ENCODE assay signal across 8 mouse cellular contexts in the genomic region with DNA sequence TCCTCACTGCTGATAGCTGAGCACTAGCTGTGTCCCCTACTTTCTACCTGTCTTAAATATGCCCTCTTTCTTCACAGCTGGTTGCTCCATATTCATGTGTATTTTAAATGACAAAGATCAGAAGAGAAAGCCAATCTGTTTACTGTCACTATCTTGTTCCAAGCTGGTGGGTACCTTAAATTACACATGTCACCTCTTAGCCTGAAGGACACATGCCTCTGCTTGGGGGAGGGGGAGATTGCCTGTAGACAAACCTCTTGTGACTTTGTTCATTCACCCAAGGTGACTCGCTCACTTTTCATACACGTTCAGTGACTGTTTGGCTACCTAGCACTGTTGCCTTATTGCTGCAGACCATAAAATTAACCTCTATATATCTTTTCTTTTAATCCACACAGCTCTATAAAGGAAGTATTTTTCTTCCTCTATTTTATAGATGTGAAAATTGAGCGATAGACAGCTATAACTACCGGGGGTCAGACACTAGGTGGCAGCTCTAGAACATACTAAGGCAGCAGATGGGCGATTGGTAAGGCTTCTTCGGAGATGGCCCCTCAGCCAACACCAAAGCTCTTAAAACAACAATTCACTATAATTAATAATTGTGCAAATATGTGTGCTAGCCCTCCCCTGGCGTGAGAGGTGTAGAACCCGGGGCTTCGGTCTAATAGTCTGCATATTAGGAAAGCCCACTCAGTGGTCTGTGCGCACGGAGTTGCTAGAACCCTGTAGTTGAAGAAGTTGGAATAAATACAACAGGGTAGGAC. TPM values are rescaled to one million over a fixed set of nuclear protein-coding genes. Genes with fewer than 3 reads are reported as not detected.
DNase-seq lines count a peak whose midpoint lies in the region; ATAC-seq and TF ChIP-seq lines count a peak whose summit lies in the region.

No protein-coding gene starts in this region.

- no peaks in the 10 kb centered on the region for H3K4me1 ChIP-seq in cortical plate, adult 2 months (ENCODE audit: control insufficient read depth, insufficient read depth, low read length)

- H3K4me3 ChIP-seq in cortical plate, adult 2 months (ENCODE audit: insufficient read depth, low read length) = no peak overlapping the region

- peak; percentile 58 to 84 for ATAC-seq in hematopoietic stem cell, adult 5-6 weeks (replicated peaks in 1 of 2; ENCODE audit: insufficient read depth in 1 of 2, low FRiP score in 2 of 2, low TSS enrichment in 1 of 2, low read depth in 1 of 2, poor library complexity in 2 of 2, severe bottlenecking in 2 of 2)

- TF ChIP-seq CTCF in cortical plate, adult 2 months (IDR thresholded peaks at IDR 0.05; ENCODE audit: extremely low read depth, insufficient read depth, low read length) = peak; percentile 71

- TF ChIP-seq POLR2A in cortical plate, adult 2 months (IDR thresholded peaks at IDR 0.05; ENCODE audit: extremely low read depth, insufficient read depth, low read length) = no peak

- DNase-seq in 416B (ENCODE audit: low read depth) (peak; percentile 86), ES-CJ7 (ENCODE audit: low read depth, low spot score) (peak; percentile 60)
- DNase-seq in layer of hippocampus, adult 11-12 months (ENCODE audit: low spot score) = peak; percentile 72
- peak; percentile 64 for DNase-seq in lung, postnatal 10 days
- peak; percentile 65 to 71 for DNase-seq in right cerebral cortex, adult 2 months (ENCODE audit: low spot score in 2 of 2)
- DNase-seq in urinary bladder, postnatal 10 days (ENCODE audit: low spot score) = no peak

- no peak overlapping the region for H3K27ac ChIP-seq in cortical plate, adult 2 months (ENCODE audit: insufficient read depth, low read length)

RNA-seq across cellular contexts. Expression of a gene that starts 22.7 kb away (rescaled TPM):
- polyA plus RNA-seq in cortical plate, adult 2 months (2012; rRNA removed) = 86.8 and 88.2 TPM in 2 replicates
- total RNA-seq in hematopoietic stem cell, adult 5-6 weeks (2017) = 78.5 and 109 TPM in 2 replicates

RNA-seq across cellular contexts. Expression of a gene that starts 25.1 kb away (rescaled TPM):
- 0.13 TPM in 2 replicates for polyA plus RNA-seq in cortical plate, adult 2 months (2012; rRNA removed)
- total RNA-seq in hematopoietic stem cell, adult 5-6 weeks (2017) = not detected in 2 replicates
